Mouse (Mus musculus) embryonic fibroblast, embryonic 13.5 days (primary cell): ENCODE measurements around the gene Cavin1.

Experiments
- CTCF ChIP-seq: IDR thresholded peaks from 2 replicates; pipeline ENCODE4 v1.5.1; 2011; ENCODE audit warnings: mild to moderate bottlenecking, control low read depth, low read length, moderate library complexity, borderline replicate concordance; ENCODE audit not compliant: insufficient read depth
- POLR2A ChIP-seq: IDR thresholded peaks from 2 replicates; pipeline ENCODE4 v1.6.1; 2011; ENCODE audit warnings: low read depth, mild to moderate bottlenecking, control low read depth, low read length, moderate library complexity

- no peak for TF ChIP-seq CTCF
- no peak for TF ChIP-seq POLR2A
These were observed 58.1 kb downstream of the Cavin1 start for GRCm38 (mm10) chr11:100912401-100913155.
